Mouse (Mus musculus): Measurements from ENCODE around the gene Tfr2.

Tfr2 gene

GRCm38 (mm10) chr5:137539291-137539801 lies 30.3 kb upstream of the Tfr2 start:
- DNase-seq: no peak

DNA sequence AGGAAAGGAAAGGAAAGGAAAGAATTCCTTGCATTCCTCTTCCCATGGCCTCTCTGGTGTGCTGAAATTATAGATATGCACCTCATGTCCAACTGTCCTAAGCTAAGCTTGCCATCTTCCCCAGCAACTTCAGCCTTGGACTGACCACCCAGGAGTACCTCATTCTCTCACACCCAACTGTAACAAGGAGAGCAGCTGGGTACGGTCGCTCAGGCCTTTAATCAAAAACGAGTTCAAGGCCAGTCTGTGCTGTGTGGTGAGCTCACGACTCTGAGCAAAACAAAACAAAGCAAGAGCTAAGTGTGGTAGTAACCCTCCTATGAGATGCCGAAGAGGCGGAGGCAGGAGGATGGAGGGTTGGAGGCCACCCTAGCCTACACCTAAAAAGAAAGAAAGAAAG lies 28.6 kb upstream of the Tfr2 start:
- no peak for DNase-seq

DNA sequence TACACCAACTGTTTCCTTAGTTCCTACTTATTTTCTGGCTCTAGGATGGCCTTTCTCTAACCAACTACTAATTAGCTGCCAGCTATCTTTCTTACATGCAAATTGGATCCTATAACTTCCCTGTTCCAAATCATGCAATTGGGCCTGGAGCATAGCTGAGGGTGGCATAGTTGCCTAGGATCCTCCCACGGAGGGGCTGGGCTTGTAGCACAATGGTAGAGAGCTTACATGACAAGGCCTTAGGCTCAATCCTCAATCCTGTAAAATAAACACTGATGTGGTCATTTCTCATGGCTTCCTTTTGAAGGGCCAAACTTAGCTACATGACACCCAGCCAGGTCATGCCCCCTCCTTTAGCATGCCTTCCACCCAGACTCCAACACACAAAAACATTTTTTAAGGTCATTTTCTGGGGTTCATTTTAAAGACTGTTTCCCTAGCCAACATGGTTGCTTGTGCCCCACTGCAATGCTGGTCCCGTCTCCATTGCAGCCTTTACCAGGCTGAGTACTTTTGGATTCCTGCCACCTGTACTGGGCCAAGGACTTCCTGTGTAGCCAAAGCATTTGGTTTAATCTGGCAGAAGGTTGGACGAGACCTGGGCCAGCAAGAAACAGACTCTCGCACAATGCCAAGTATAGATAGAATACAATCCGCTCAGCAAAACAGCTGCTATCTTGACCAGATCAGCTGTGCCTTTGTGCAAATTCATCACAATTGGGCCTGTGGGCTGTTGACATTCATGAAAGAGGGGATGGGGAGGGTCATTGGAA lies 27.7 kb upstream of the Tfr2 start:
- no peak for DNase-seq

DNA sequence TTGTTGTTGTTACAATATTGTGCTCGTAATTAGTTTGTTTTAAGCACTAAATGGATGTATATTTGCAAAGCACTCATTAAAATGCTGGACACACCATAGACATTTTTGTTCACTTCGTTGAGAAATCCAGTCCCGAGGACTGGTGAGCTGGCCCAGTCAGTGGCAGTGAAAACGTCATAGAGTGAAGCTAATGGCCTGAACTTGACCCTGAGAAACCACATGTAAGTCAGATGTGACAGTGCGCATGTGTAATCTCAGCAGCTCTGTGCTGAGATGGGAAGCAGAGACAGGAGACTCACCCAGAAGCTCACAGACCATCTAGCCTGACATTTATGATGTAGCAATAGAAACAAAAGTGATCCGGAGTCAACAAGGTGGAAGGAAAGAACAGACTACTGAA lies 24.7 kb upstream of the Tfr2 start:
- no peak for DNase-seq

GRCm38 (mm10) chr5:137545596-137545995 lies 24.0 kb upstream of the Tfr2 start:
- DNase-seq: no peak

DNA sequence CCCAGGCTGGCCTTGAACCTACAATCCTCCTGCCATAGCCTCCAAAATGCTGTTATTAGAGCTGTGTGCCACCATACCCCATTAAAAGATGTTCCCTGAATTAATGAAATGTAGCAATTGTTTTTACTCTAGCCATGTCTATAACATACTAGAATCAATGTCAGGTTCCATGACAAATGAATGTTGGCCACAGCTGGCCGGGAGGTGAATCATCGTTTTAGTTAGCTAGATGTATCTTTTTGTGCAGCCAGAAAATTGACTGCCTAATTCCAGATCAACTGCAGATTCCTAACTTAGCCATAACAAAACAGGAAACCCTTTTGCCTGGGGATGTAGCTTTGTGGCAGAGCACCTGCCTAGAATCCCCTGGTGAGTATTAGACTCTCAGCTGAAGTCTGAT lies 19.8 kb upstream of the Tfr2 start:
- DNase-seq: no peak

DNA sequence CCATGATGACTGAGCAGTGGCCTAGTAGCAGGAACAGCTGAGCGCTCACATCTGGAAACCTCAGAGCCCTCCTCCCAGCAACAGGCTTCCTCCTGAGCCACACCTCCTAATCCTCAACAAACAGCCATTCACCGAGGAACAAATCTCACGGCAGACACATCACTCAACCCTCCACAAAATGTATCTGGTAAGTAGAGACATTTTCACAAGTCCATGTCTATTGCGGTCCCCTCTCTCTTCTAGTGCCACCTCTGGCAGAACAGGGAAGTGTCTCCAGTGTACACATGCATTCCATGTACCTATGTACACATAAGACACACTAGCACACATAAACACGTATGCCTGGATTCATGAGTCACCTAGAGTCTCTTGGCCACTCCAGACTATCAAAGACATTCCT lies 18.5 kb upstream of the Tfr2 start:
- no peak for DNase-seq

DNA sequence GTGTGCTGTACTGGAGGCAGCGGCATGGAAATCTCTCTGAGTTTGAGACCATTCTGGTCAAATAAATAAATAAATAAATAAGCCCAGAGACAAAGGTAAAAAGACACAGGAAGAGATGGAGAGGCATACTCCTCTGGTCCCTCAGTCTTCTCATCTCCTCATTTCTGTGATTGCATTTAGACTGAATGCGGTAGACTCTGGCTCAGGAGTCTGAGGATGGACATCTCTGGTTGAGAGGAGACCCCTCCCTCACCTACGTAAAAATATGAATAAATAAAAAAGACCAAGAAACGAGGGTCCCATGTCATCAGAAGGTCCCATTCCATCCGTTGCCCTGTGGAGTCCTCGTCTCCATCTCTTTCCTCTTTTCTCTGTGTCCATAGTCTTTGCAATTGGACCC lies 16.6 kb upstream of the Tfr2 start:
- no peak for DNase-seq

- DNase-seq: peak; percentile 85
Observed at GRCm38 (mm10) chr5:137553411-137553837, 16.2 kb upstream of the Tfr2 start, which contains the start of gene Actl6b. Actl6b (plus strand) TSS chr5:137553517.

- DNase-seq: no peak
Observed at GRCm38 (mm10) chr5:137553898-137554297, 15.7 kb upstream of the Tfr2 start.

GRCm38 (mm10) chr5:137561556-137561955 lies 8.1 kb upstream of the Tfr2 start:
- DNase-seq: no peak

DNA sequence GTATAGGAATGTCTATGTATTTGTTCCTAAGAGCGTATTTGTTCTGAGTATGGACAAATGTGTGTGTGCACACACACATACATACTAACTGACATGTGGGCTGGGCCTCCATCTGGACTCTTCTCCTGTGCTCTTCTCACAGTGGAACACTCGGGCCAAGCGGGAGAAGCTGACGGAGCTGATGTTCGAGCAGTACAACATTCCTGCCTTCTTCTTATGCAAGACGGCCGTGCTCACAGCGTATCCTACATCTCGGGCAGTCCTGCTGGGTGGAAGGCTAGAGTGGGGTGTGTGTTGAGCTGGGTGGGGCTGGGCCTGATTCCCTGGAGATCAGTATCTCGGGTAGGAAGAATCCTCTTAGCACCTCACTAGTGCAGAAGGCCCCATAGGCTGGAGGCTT lies 6.7 kb upstream of the Tfr2 start:
- DNase-seq: no peak

GRCm38 (mm10) chr5:137565744-137566143 lies 3.9 kb upstream of the Tfr2 start:
- DNase-seq: no peak

DNA sequence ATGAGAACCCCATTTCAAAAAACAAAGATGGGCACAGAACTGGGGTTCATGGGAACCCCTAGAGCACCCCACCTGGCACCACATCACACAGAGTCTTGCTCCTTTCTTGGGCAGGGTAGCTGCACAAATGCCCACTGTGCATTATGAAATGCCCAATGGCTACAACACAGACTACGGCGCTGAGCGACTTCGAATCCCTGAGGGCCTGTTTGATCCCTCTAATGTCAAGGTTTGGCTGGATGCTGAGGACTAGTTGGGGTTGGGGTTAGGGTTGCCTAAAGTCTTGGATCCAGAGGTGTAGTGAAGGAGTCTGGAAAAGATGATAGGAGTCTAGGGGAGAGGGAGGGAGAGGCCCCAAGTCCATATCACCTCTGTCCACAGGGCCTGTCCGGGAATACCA lies 3.2 kb upstream of the Tfr2 start:
- no peak for DNase-seq

DNA sequence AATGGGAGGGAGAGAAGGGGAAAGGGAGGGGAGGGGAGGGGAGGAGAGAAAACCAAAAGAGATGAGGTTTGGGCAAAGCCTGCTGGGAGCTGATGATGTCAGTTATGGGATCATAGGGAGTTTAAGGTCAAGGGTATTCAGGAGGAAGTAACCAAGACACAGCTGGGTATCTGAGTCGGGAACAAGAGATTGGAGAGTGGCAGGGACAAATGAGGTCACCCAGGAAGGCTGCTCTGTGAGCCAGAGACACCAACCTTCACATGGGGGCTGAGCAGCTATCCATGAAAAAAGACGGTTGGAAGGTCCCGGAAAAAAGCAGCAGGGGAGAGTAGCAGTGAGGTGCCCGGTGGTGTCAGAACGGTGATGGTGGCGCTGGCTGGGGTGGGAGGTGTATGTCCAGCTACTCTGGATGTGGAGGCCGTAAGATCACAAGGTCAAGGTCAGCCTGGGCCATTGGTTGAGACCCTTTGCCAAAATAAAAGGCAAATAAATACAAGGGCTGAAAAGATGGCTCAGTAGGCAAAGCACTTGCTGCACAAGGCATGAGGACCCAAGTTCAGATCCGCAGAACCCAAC lies 1.3 kb upstream of the Tfr2 start:
- no peak for DNase-seq

GRCm38 (mm10) chr5:137569031-137569430 lies 609 bp upstream of the Tfr2 start:
- DNase-seq: no peak

DNA sequence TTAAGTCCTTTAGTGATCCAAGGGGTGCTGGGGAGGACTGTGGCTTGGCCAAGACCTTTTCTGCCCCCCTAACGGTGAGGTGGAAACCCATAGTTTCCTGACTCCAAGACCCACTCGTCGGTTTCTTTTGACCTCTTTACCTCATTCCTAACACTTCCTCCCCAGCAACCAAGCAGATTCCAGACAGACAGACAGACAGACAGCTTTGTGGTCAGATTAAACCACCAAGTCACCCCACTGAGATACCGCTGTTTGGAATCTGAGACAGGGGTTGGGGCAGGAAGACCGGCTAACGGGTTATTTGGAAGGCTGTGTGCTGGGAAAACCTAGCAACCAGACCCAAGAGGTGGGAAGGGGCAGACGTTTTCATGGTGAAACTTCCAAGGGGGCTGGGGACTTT lies 541 bp downstream of the Tfr2 start:
- DNase-seq: no peak

DNA sequence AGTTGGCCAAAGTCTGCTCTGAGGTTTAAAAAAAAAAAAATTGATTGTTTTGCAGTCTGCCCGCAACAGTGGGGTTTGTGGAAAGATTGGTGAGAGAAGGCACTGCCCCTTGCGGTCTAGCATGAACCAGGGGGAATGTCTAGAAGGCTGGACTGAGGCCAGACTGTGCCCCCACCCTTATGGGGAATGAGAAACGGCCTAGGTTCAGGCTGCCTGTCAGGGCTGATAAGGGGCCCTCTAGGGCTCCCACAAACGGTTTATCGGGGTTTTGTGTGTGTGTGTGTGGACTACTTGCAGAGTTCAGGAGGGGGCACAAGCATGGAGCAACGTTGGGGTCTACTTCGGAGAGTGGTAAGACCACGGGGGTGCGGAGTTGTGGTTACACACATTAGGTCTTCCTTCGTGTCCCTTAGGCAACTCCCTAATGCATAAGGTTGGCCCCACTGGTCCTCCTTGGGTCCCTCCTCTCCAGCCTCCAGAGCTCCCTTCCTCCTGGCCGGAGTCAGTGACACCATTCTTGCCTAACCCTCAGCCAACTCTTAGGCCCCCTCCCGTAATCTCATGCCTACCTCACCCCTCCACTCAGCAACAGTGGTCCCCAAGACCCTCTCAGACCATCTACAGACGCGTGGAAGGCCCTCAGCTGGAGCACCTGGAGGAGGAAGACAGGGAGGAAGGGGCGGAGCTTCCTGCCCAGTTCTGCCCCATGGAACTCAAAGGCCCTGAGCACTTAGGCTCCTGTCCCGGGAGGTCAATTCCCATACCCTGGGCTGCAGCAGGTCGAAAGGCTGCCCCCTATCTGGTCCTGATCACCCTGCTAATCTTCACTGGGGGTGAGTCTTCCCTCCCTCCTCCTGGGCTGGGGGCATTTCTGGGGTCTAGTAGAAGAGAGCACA lies 1.3 kb downstream of the Tfr2 start:
- DNase-seq: no peak

DNA sequence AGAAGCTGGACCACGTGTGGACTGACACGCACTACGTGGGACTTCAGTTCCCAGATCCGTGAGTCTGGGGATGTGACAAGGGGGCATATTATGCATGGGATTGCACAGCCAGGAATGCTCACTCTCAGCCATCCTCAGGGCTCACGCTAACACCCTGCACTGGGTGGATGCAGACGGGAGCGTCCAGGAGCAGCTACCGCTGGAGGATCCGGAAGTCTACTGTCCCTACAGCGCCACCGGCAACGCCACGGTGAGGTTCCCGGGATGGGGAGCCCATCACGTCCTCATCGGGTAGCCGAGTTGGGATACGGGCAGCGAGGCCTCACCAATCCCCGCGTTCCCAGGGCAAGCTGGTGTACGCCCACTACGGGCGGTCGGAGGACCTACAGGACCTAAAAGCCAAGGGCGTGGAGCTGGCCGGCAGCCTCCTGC lies 4.8 kb downstream of the Tfr2 start:
- peak; percentile 41 for DNase-seq

- DNase-seq: no peak
Observed at GRCm38 (mm10) chr5:137580246-137580645, 10.6 kb downstream of the Tfr2 start.

DNA sequence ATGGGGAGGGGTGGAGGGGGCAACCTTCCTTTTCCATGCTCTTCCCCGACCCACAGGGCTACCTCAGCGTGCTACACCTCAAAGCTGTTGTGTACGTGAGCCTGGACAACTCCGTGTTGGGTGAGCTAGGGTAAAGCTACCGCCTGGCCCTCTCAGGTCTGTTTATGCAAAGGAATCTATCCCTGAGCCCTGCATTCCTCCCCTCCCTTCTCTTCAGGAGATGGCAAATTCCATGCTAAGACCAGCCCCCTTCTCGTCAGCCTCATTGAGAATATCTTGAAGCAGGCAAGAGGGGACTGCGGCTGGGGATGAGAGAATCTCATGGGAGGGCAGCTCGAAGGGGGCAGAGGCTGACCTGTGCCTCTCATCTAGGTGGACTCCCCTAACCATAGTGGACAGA lies 13.1 kb downstream of the Tfr2 start:
- DNase-seq: no peak

GRCm38 (mm10) chr5:137583670-137584169 lies 14.1 kb downstream of the Tfr2 start:
- no peak for DNase-seq

- DNase-seq: peak; percentile 79
Observed at GRCm38 (mm10) chr5:137584976-137585375, 15.3 kb downstream of the Tfr2 start.
